Mouse (Mus musculus) kidney, adult 2 months (tissue): ENCODE results near the gene Tmem143.

ENCODE experiments used
- CTCF ChIP-seq: fragments of 200-500 bp; conservative IDR thresholded peaks from 2 replicates; pipeline ENCODE4 v1.5.1; 2011; ENCODE audit warnings: low read depth, mild to moderate bottlenecking, control low read depth, low read length, moderate library complexity, mixed read lengths; ENCODE audit not compliant: insufficient read depth, insufficient read length
- POLR2A ChIP-seq: fragments of 200-500 bp; IDR thresholded peaks from one replicate; pipeline ENCODE4 v1.6.1; 2011; ENCODE audit warnings: low read depth, low read length, control low read depth

DNA sequence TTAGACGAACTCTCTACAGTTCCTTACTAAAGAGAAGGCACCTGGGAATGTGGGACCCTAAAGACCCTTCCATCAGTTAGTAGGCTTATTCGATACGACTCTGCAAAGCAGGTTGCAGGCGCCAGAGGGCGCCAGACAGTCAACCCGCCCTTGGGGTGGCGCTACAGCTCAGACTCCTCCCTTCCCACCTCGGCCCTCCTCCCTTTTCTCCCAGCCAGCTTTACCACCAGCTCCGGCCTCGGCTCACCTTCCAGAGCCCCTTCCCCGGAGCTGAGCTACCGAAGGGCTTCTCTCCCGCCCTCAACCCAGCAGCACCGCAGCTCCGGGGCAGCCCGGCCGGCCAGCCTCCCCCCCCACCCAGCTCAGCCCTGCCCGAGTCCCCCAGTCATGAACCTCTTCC is 24.1 kb upstream of the Tmem143 start, which contains the start of gene Kdelr1:
- peak; percentile 60 for TF ChIP-seq POLR2A
- peak; percentile 94 for TF ChIP-seq CTCF
